Mouse (Mus musculus): ENCODE data around the gene Gm3147.
"Not testable (repeated sequence)": the region's sequence is repeated elsewhere in the genome, so short reads cannot be mapped to it uniquely, and the experiment has no call there.

The Gm3147 gene

GRCm38 (mm10) chr5:94616242-94616641, at the start of gene Gm3147:
TSS of gene Gm3147 (minus strand) at chr5:94616342.
- CTCF ChIA-PET, result not testable (repeated sequence)

GRCm38 (mm10) chr5:94648082-94648481, 31.9 kb upstream of the Gm3147 start, which contains the start of gene Gm6205:
TSS of gene Gm6205 (plus strand) at chr5:94648382.
- CTCF ChIA-PET, result not testable (repeated sequence)

GRCm38 (mm10) chr5:94623679-94624078, 7.5 kb upstream of the Gm3147 start, which contains the start of gene Gm6509:
TSS of gene Gm6509 (plus strand) at chr5:94623979.
- CTCF ChIA-PET, result not testable (repeated sequence)
